Mouse (Mus musculus): Measurements from ENCODE around the gene Bicd1. TPM values are rescaled to one million over a fixed set of nuclear protein-coding genes. Genes with fewer than 3 reads are reported as not detected.

Bicd1 gene
- polyA plus RNA-seq, 1 experiment, result 8.0 TPM

- no peaks in the 10 kb centered on the region for H3K9me3 ChIP-seq (replicated peaks; ENCODE audit: control insufficient read depth, insufficient read depth, low read length, poor library complexity, severe bottlenecking)
- no peak overlapping the region for H3K27ac ChIP-seq (ENCODE audit: insufficient read depth, low read length)
- no peaks in the 10 kb centered on the region for H3K4me1 ChIP-seq (ENCODE audit: control insufficient read depth, insufficient read depth, low read length)
- H3K27me3 ChIP-seq (ENCODE audit: control insufficient read depth, insufficient read depth, low read length, poor library complexity, severe bottlenecking), result no peaks in the 10 kb centered on the region
- H3K4me3 ChIP-seq (ENCODE audit: low read depth, low read length), result no peak overlapping the region
- no peak for TF ChIP-seq EP300 (IDR thresholded peaks at IDR 0.05; ENCODE audit: insufficient read depth, low read depth, low read length)
- no peak for TF ChIP-seq CTCF (IDR thresholded peaks at IDR 0.05; ENCODE audit: low read depth, low read length)
- TF ChIP-seq POLR2A (IDR thresholded peaks at IDR 0.05; ENCODE audit: insufficient read depth, low read length), result no peak
- H3K36me3 ChIP-seq (ENCODE audit: control insufficient read depth, insufficient read depth, low read length, poor library complexity, severe bottlenecking), result no peaks in the 10 kb centered on the region
- no peak overlapping the region for H3K9ac ChIP-seq (ENCODE audit: low read depth, poor library complexity, severe bottlenecking)
Observed at GRCm38 (mm10) chr6:149567219-149567618, 158.5 kb downstream of the Bicd1 start.

GRCm38 (mm10) chr6:149574288-149574687, 165.6 kb downstream of the Bicd1 start:
- no peak overlapping the region for H3K27ac ChIP-seq (ENCODE audit: insufficient read depth, low read length)
- H3K9ac ChIP-seq (ENCODE audit: low read depth, poor library complexity, severe bottlenecking), result no peak overlapping the region
- no peaks in the 10 kb centered on the region for H3K27me3 ChIP-seq (ENCODE audit: control insufficient read depth, insufficient read depth, low read length, poor library complexity, severe bottlenecking)
- H3K36me3 ChIP-seq (ENCODE audit: control insufficient read depth, insufficient read depth, low read length, poor library complexity, severe bottlenecking), result no peaks in the 10 kb centered on the region
- no peaks in the 10 kb centered on the region for H3K9me3 ChIP-seq (replicated peaks; ENCODE audit: control insufficient read depth, insufficient read depth, low read length, poor library complexity, severe bottlenecking)
- no peak overlapping the region for H3K4me3 ChIP-seq (ENCODE audit: low read depth, low read length)
- no peaks in the 10 kb centered on the region for H3K4me1 ChIP-seq (ENCODE audit: control insufficient read depth, insufficient read depth, low read length)
- no peak for TF ChIP-seq EP300 (IDR thresholded peaks at IDR 0.05; ENCODE audit: insufficient read depth, low read depth, low read length)

GRCm38 (mm10) chr6:149580053-149580452, 171.4 kb downstream of the Bicd1 start:
- H3K4me3 ChIP-seq (ENCODE audit: low read depth, low read length), result no peak overlapping the region
- H3K9ac ChIP-seq (ENCODE audit: low read depth, poor library complexity, severe bottlenecking), result no peak overlapping the region
- no peaks in the 10 kb centered on the region for H3K4me1 ChIP-seq (ENCODE audit: control insufficient read depth, insufficient read depth, low read length)
- no peaks in the 10 kb centered on the region for H3K36me3 ChIP-seq (ENCODE audit: control insufficient read depth, insufficient read depth, low read length, poor library complexity, severe bottlenecking)
- H3K9me3 ChIP-seq (replicated peaks; ENCODE audit: control insufficient read depth, insufficient read depth, low read length, poor library complexity, severe bottlenecking), result 0 out of 2 replicates have a peak, but pooled peaks cover 2% of the 10 kb centered on the region
- H3K27ac ChIP-seq (ENCODE audit: insufficient read depth, low read length), result no peak overlapping the region
- TF ChIP-seq EP300 (IDR thresholded peaks at IDR 0.05; ENCODE audit: insufficient read depth, low read depth, low read length), result no peak
- no peak for TF ChIP-seq CTCF (IDR thresholded peaks at IDR 0.05; ENCODE audit: low read depth, low read length)
- TF ChIP-seq POLR2A (IDR thresholded peaks at IDR 0.05; ENCODE audit: insufficient read depth, low read length), result no peak
- H3K27me3 ChIP-seq (ENCODE audit: control insufficient read depth, insufficient read depth, low read length, poor library complexity, severe bottlenecking), result no peaks in the 10 kb centered on the region

- Histone ChIP-seq H3K4me1 (ENCODE audit: control insufficient read depth, insufficient read depth, low read length) (no peaks in the 10 kb centered on the region), H3K9ac (ENCODE audit: low read depth, poor library complexity, severe bottlenecking) (no peak overlapping the region), H3K9me3 (replicated peaks; ENCODE audit: control insufficient read depth, insufficient read depth, low read length, poor library complexity, severe bottlenecking) (peaks cover 2% of the 10 kb centered on the region; the same call in 1 of the 2 replicates), H3K36me3 (ENCODE audit: control insufficient read depth, insufficient read depth, low read length, poor library complexity, severe bottlenecking) (no peaks in the 10 kb centered on the region), H3K27me3 (ENCODE audit: control insufficient read depth, insufficient read depth, low read length, poor library complexity, severe bottlenecking) (no peaks in the 10 kb centered on the region), H3K27ac (ENCODE audit: insufficient read depth, low read length) (no peak overlapping the region), H3K4me3 (ENCODE audit: low read depth, low read length) (no peak overlapping the region)
- TF ChIP-seq CTCF (IDR thresholded peaks at IDR 0.05; ENCODE audit: low read depth, low read length) (no peak), EP300 (IDR thresholded peaks at IDR 0.05; ENCODE audit: insufficient read depth, low read depth, low read length) (no peak), POLR2A (IDR thresholded peaks at IDR 0.05; ENCODE audit: insufficient read depth, low read length) (no peak)
Observed at GRCm38 (mm10) chr6:149585708-149586504, 177.2 kb downstream of the Bicd1 start.

Other genes with a start within 250 kb of the Bicd1 start
- 26.2 and 30.4 TPM in 2 replicates for gene Amn1, start 220.2 kb upstream of the Bicd1 start, polyA plus RNA-seq (2011; ENCODE audit: insufficient read depth, insufficient read length, low read depth, missing spikeins)
- gene Resf1, start 99.5 kb upstream of the Bicd1 start, polyA plus RNA-seq (2011; ENCODE audit: insufficient read depth, insufficient read length, low read depth, missing spikeins), result 90.4 and 93.9 TPM in 2 replicates